Mouse (Mus musculus): ENCODE results near the gene BC035947.
"Not testable (repeated sequence)": the region's sequence is repeated elsewhere in the genome, so short reads cannot be mapped to it uniquely, and the experiment has no call there.

The BC035947 gene

GRCm38 (mm10) chr1:78511621-78512160 lies at the start of gene BC035947:
BC035947 (minus strand) TSS chr1:78512158.
- no peak for DNase-seq (ENCODE audit: low spot score in 2 of 2)

GRCm38 (mm10) chr1:78554012-78554666 lies 42.2 kb upstream of the BC035947 start:
- no peak for DNase-seq (ENCODE audit: low spot score in 2 of 2)

DNA sequence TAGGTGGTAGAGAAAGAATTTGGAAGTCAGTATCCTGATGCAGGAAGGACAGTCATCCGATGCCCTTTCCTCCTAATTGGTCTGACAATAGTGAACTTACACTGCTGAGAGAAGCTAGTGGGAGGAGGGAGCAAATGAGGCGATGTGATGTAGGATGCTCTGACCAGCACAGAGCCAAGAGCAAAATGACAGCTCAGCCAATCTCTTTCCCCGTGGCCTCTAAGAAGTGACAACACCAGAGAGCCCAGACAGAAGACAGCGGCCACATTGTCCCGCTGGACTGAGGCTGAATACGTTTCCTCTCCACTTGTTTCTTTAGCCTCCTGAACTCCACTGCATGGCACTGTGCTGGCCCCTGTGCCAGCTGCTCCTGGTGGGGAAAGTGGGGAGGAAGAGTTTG lies 37.0 kb upstream of the BC035947 start:
- no peak for DNase-seq (ENCODE audit: low spot score in 2 of 2)

DNA sequence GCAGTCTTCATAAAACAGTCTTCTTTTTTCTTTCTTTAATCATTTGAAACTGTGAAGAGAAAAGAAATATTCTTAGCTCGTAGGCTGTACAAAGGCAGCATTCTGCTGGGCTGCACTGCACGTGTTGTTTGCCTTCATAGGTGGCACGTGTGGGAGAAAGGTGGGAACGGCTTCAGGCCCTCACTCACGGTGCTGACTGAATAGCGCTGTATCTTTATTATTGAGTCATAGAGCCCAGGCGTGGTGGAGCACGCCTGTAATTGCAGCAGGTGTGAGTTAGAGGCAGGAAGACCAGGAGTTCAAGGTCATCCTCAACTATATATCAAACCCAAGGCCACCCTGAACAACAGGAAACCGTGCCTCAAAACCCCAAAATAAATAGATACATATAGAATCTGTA lies 34.3 kb upstream of the BC035947 start:
- DNase-seq (ENCODE audit: low spot score in 2 of 2), result no peak

- DNase-seq (ENCODE audit: low spot score in 2 of 2), result not testable (repeated sequence)
These were observed 31.7 kb upstream of the BC035947 start for GRCm38 (mm10) chr1:78543631-78544030.

- no peak for DNase-seq (ENCODE audit: low spot score in 2 of 2)
These were observed 27.2 kb upstream of the BC035947 start for GRCm38 (mm10) chr1:78539166-78539565.

DNA sequence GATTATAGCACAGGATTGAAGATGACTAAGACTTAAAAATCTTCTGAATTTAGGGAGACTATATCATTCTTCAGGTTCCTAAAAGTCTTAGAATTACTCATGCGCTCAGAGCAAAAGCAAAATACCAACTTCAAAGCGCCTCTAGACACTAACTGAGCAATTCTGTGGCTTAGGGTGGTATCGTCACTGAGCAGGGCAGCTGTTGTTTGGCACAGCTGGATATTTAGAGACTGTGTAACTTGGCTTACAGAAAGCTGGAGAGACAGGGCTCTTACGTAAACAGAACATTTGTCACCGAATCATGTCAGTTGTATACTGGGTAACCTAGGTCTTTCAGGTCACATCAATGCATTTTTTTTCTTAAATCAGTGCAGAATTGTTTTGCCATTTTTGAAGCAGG lies 26.4 kb upstream of the BC035947 start:
- DNase-seq (ENCODE audit: low spot score in 2 of 2), result no peak

- peak; percentile 67 to 79 for DNase-seq (ENCODE audit: low spot score in 2 of 2)
These were observed 25.6 kb upstream of the BC035947 start for GRCm38 (mm10) chr1:78537494-78538010.

GRCm38 (mm10) chr1:78536310-78537164 lies 24.6 kb upstream of the BC035947 start:
- peak; percentile 74 to 86 for DNase-seq (ENCODE audit: low spot score in 2 of 2)

GRCm38 (mm10) chr1:78534428-78535150 lies 22.6 kb upstream of the BC035947 start:
- no peak for DNase-seq (ENCODE audit: low spot score in 2 of 2)

DNA sequence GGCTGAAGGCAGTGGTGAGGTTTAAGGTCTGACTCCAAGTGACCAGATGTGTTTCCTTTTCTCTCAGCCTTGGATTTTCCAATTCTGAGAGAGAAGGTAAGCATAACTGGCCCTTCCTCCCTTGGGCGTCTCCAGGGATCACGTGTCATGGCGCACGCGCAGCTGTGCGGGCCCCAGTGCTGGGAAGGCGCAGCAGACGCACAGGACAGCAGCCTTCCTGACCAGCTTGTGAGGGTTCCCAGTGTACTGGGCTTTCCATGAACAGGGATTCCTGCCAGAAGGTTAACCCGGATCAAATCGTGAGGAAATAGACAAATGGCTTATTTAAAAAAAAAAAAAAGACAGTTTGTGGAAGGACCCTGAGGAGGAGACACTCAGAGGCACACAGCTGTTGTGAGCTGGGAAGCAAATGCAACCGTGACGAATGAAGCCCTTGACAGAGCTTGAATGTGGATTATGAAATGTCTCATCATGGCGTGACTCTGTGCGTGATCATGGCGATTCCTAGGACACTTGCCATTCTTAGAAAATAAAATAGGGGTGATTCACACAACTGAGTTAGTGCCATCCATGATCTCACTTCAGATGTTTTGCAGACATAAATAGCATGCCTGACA lies 20.3 kb upstream of the BC035947 start:
- DNase-seq (ENCODE audit: low spot score in 2 of 2), result no peak

GRCm38 (mm10) chr1:78530500-78531215 lies 18.7 kb upstream of the BC035947 start:
- no peak for DNase-seq (ENCODE audit: low spot score in 2 of 2)

DNA sequence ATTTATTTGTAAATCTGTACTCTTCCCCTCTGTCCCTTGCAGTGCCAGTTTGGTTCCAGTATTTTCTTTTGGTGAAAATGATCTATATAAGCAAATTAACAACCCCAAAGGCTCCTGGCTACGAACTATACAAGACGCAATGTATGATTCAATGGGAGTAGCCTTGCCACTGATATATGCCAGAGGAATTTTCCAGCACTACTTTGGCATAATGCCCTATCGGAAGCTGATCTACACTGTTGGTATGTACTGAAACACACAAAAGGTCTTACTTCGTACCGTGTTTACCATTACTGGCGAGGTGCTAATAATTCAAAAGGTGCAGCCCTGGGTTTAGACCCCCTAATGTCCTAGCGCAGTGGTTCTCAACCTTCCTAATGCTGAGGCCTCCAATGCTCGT lies 17.1 kb upstream of the BC035947 start:
- no peak for DNase-seq (ENCODE audit: low spot score in 2 of 2)

- DNase-seq (ENCODE audit: low spot score in 2 of 2), result no peak
These were observed 16.4 kb upstream of the BC035947 start for GRCm38 (mm10) chr1:78528356-78528755.

- DNase-seq (ENCODE audit: low spot score in 2 of 2), result peak; percentile 31 to 72
These were observed 13.4 kb upstream of the BC035947 start for GRCm38 (mm10) chr1:78525189-78525886.

DNA sequence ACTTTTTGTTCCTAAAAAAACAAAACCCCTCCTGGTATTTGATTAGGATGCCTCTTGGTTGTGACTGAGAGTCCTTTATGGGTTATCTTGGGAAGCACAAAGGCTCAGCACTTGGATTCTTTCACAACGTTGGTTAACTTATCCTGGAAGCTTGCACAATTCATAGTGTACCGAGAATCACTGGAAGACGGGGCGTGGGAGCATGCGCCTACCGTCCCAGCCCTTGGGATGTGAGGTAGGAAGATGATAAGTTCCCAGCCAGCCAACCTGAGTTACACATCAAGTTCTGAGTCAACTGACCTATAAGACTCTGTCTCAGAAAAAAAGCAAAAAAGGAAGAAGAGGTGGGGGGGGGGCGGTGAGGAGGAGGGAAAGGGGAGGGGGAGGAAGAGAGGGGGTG lies 6.9 kb upstream of the BC035947 start:
- no peak for DNase-seq (ENCODE audit: low spot score in 2 of 2)

DNA sequence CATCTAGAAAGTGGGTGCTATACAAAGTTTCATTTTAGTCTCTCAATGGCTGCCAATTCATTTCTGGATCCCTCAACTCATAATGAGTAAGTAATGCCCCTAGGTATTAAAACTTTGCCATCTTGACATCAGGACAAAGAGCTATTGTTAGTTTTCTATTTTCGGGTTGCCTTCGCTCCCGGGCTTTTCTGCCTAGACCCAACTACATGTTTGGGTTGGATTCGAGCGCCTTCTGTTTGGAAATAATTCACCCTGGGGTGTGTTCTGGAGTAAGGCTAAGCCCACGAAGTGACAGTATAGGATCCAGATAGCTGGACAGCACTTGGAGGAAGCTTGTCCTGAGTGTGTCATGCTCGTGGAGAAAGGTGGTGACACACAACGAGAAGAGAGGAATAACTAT lies 798 bp upstream of the BC035947 start:
- DNase-seq (ENCODE audit: low spot score in 2 of 2), result no peak

- no peak for DNase-seq (ENCODE audit: low spot score in 2 of 2)
These were observed 1.1 kb downstream of the BC035947 start, which contains the start of gene Mogat1 for GRCm38 (mm10) chr1:78510862-78511261. Mogat1 (plus strand) TSS chr1:78510991.

- no peak for DNase-seq (ENCODE audit: low spot score in 2 of 2)
These were observed 4.8 kb downstream of the BC035947 start for GRCm38 (mm10) chr1:78507137-78507536.

- DNase-seq (ENCODE audit: low spot score in 2 of 2), result no peak
These were observed 9.4 kb downstream of the BC035947 start for GRCm38 (mm10) chr1:78502527-78502926.
